In the genomic region with DNA sequence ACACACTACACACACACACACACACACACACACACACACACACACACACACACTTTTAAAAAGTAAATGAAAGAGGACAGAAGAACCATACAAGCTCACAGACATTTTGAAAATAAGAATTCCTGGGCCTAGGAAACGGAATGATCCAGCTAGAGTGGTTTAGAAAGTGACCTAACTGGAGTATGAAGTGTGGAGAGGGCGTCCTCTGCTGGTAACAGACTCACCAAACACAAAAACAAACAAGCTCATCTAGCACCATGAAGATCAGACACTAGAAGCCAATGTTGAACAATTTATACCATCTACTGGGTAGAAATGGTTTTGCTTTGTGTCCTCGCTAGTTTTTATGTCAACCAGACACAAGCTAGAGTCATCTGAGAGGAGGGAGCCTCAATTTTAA, we compare ENCODE assay signal across 8 mouse cellular contexts. TPM values are rescaled to one million over a fixed set of nuclear protein-coding genes. Genes with fewer than 3 reads are reported as not detected.
A peak's percentile ranks its signal among the peaks of the same experiment; 100 is the strongest.
DNase-seq lines count a peak whose midpoint lies in the region; ATAC-seq and TF ChIP-seq lines count a peak whose summit lies in the region.

No protein-coding gene starts in this region.

- no peaks in the 10 kb centered on the region for H3K4me1 ChIP-seq in heart, postnatal 0 days (ENCODE audit: control insufficient read depth, insufficient read depth)
- peaks cover 11% of the 10 kb centered on the region; the same call in 1 of the 2 replicates for H3K4me1 ChIP-seq in heart, embryonic 10.5 days

- H3K9me3 ChIP-seq in heart, postnatal 0 days (replicated peaks; ENCODE audit: control insufficient read depth, low read length), result no peaks in the 10 kb centered on the region
- no peaks in the 10 kb centered on the region for H3K9me3 ChIP-seq in heart, embryonic 10.5 days

- TF ChIP-seq EP300 in heart, postnatal 0 days (IDR thresholded peaks at IDR 0.05; ENCODE audit: low read depth), result no peak

- TF ChIP-seq CTCF in heart, postnatal 0 days (IDR thresholded peaks at IDR 0.05; ENCODE audit: low read depth), result peak; percentile 75

- H3K36me3 ChIP-seq in heart, postnatal 0 days (replicated peaks; ENCODE audit: control insufficient read depth, insufficient read depth, low read length), result no peaks in the 10 kb centered on the region
- H3K36me3 ChIP-seq in heart, embryonic 10.5 days, result no peaks in the 10 kb centered on the region

- DNase-seq in heart, postnatal 0 days (ENCODE audit: low spot score), result peak; percentile 51
- DNase-seq in heart, embryonic 10.5 days (ENCODE audit: low spot score), result no peak
- DNase-seq in thymus, postnatal 4 days, result peak; percentile 21
- DNase-seq in thymus, postnatal 36 days, result no peak
- peak; percentile 39 for DNase-seq in cerebellum, adult 8-10 months
- DNase-seq in induced T-regulatory cell, adult 2 months (ENCODE audit: low read depth), result peak; percentile 58
- DNase-seq in neural tube, embryonic 10.5 days (ENCODE audit: extremely low spot score, low spot score), result no peak

- no peak for ATAC-seq in heart, postnatal 0 days (ENCODE audit: insufficient read depth, low read depth)
- ATAC-seq in neutrophil, adult 5-6 weeks (ENCODE audit: extremely low read depth, insufficient number of reproducible peaks, low FRiP score, poor library complexity, severe bottlenecking), result peak; percentile 77; the same call in 1 of the 2 replicates

- no peaks in the 10 kb centered on the region for H3K27me3 ChIP-seq in heart, postnatal 0 days (ENCODE audit: control insufficient read depth, insufficient read depth, low read length)
- H3K27me3 ChIP-seq in heart, embryonic 10.5 days (ENCODE audit: insufficient read depth, poor library complexity, severe bottlenecking), result no peaks in the 10 kb centered on the region

- no peak overlapping the region for H3K27ac ChIP-seq in heart, postnatal 0 days (ENCODE audit: low read depth)
- H3K27ac ChIP-seq in heart, embryonic 10.5 days, result no peak overlapping the region

- WGBS in heart, postnatal 0 days, result 30% methylated on average over 3 of the region's 3 CpGs
- WGBS in heart, embryonic 10.5 days, result 28% methylated on average over 3 of the region's 3 CpGs

- no peak overlapping the region for H3K9ac ChIP-seq in heart, postnatal 0 days (replicated peaks; ENCODE audit: low read depth, low read length)

- no peak overlapping the region for H3K4me3 ChIP-seq in heart, postnatal 0 days (ENCODE audit: low read depth, low read length)
- no peak overlapping the region for H3K4me3 ChIP-seq in heart, embryonic 10.5 days

- no peak overlapping the region for H3K4me2 ChIP-seq in heart, postnatal 0 days (ENCODE audit: low read depth, low read length)

RNA-seq across cellular contexts. Expression of a gene that starts 7.9 kb away (rescaled TPM):
- 4.3 and 9.9 TPM in 2 replicates for total RNA-seq in heart, postnatal 0 days (2014; rRNA removed; ENCODE audit: low replicate concordance)
- 2.5 and 3.2 TPM in 2 replicates for polyA plus RNA-seq in heart, postnatal 0 days (2015; fragmentation: Nextera tagmentation; extraction: Ambion mirVana)
- 7.7 and 9.4 TPM in 2 replicates for polyA plus RNA-seq in heart, embryonic 10.5 days (2016; fragmentation: Nextera tagmentation; extraction: Ambion mirVana)
- total RNA-seq in neutrophil, adult 5-6 weeks (2017), result 102 and 110 TPM in 2 replicates

RNA-seq across cellular contexts. Expression of a gene that starts 29.1 kb away (rescaled TPM):
- 51.0 and 59.2 TPM in 2 replicates for total RNA-seq in heart, postnatal 0 days (2014; rRNA removed; ENCODE audit: low replicate concordance)
- 66.2 and 68.4 TPM in 2 replicates for polyA plus RNA-seq in heart, postnatal 0 days (2015; fragmentation: Nextera tagmentation; extraction: Ambion mirVana)
- 52.6 and 57.7 TPM in 2 replicates for polyA plus RNA-seq in heart, embryonic 10.5 days (2016; fragmentation: Nextera tagmentation; extraction: Ambion mirVana)
- 55.7 and 61.6 TPM in 2 replicates for total RNA-seq in neutrophil, adult 5-6 weeks (2017)

Comparison
In these comparisons a context has a peak if more than half of its experiments do, and no peak if none do; other contexts are left out.
1. DNase-seq: peak in heart, postnatal 0 days (single experiment), thymus, postnatal 4 days (single experiment), cerebellum, adult 8-10 months (single experiment) and induced T-regulatory cell, adult 2 months (single experiment); none in heart, embryonic 10.5 days (single experiment), thymus, postnatal 36 days (0 of 2) and neural tube, embryonic 10.5 days (single experiment).